Mouse (Mus musculus) midbrain, embryonic 12.5 days (tissue): ENCODE data around the gene E130218I03Rik. TPM values are rescaled to one million over a fixed set of nuclear protein-coding genes. Genes with fewer than 3 reads are reported as not detected.
A peak's percentile ranks its signal among the peaks of the same experiment; 100 is the strongest.
"Not testable (repeated sequence)": the region's sequence is repeated elsewhere in the genome, so short reads cannot be mapped to it uniquely, and the experiment has no call there.

Source experiments
- ATAC-seq: fragments of 200-750 bp; cut with Nextera tagmentation; 2 replicates; pipeline ENCODE4 v1.8.0; 2017; ENCODE audit warnings: low read depth, moderate TSS enrichment, moderate library complexity; ENCODE audit not compliant: low FRiP score
- H3K27ac ChIP-seq: fragments of 300-500 bp; sonication (generic); replicated peaks from 2 replicates; pipeline ENCODE4 v1.5.1; 2016; ENCODE audit warnings: mild to moderate bottlenecking
- H3K27me3 ChIP-seq: fragments of 300-500 bp; sonication (generic); 2 replicates; pipeline ENCODE4 v1.6.1; 2016; ENCODE audit warnings: mild to moderate bottlenecking
- H3K36me3 ChIP-seq: fragments of 300-500 bp; sonication (generic); 2 replicates; pipeline ENCODE4 v1.6.1; 2016
- H3K4me1 ChIP-seq: fragments of 300-500 bp; sonication (generic); 2 replicates; pipeline ENCODE4 v1.6.1; 2016
- H3K4me2 ChIP-seq: fragments of 300-500 bp; sonication (generic); replicated peaks from 2 replicates; pipeline ENCODE4 v1.6.1; 2016; ENCODE audit warnings: mild to moderate bottlenecking, moderate library complexity
- H3K4me3 ChIP-seq: fragments of 300-500 bp; sonication (generic); 2 replicates; pipeline ENCODE4 v1.5.1; 2016; ENCODE audit warnings: mild to moderate bottlenecking
- H3K9ac ChIP-seq: fragments of 300-500 bp; sonication (generic); replicated peaks from 2 replicates; pipeline ENCODE4 v1.6.1; 2016; ENCODE audit warnings: mild to moderate bottlenecking, moderate library complexity
- H3K9me3 ChIP-seq: fragments of 300-500 bp; sonication (generic); 2 replicates; pipeline ENCODE4 v1.6.1; 2016; ENCODE audit warnings: mild to moderate bottlenecking
- WGBS: fragments of 180-500 bp; shearing (Covaris S2); methylation state at CpG from one replicate; pipeline ENCODE4 v1.1.7; 2016; 5-methylcytosine and 5-hydroxymethylcytosine counted together
- polyA plus RNA-seq: library from polyadenylated mRNA; unstranded; fragments of >200 nt; fragmentation: Nextera tagmentation; extraction: Ambion mirVana; gene quantifications from 2 replicates; pipeline ENCODE4 v1.2.1, GENCODE M21; 2016

The E130218I03Rik gene
- polyA plus RNA-seq, 1 experiment from 2014 or later, result 0.23 TPM

GRCm38 (mm10) chr4:134253722-134254324 lies 10.4 kb downstream of the E130218I03Rik start, which contains the start of gene Grrp1:
Gene Grrp1 (minus strand): TSS chr4:134254106.
- Histone ChIP-seq H3K9ac (no peak within 1 kb of the TSS), H3K27ac (no peak within 1 kb of the TSS; the same call in 1 of the 2 replicates), H3K9me3 (no peaks in the 10 kb centered on the region), H3K36me3 (no peaks in the 10 kb centered on the region), H3K4me3 (peak within 1 kb of the TSS; percentile 20), H3K4me1 (peaks cover 79% of the 10 kb centered on the region), H3K27me3 (peaks cover 81% of the 10 kb centered on the region), H3K4me2 (peak within 1 kb of the TSS; percentile 37)
- no peak for ATAC-seq
- under 1% methylated on average over 13 of the region's 13 CpGs for WGBS

- H3K9me3 ChIP-seq, result no peaks in the 10 kb centered on the region
- peaks cover 71% of the 10 kb centered on the region for H3K27me3 ChIP-seq
- ATAC-seq, result no peak
- no peak overlapping the region for H3K9ac ChIP-seq
- no peak overlapping the region for H3K27ac ChIP-seq
- 2% methylated on average over 3 of the region's 3 CpGs for WGBS
- peaks cover 73% of the 10 kb centered on the region for H3K4me1 ChIP-seq
- no peaks in the 10 kb centered on the region for H3K36me3 ChIP-seq
- H3K4me3 ChIP-seq, result no peak overlapping the region
- H3K4me2 ChIP-seq, result no peak overlapping the region
Observed at GRCm38 (mm10) chr4:134254835-134255234, 11.4 kb downstream of the E130218I03Rik start.

GRCm38 (mm10) chr4:134255854-134256253 lies 12.4 kb downstream of the E130218I03Rik start:
- WGBS, result 16% methylated on average over 4 of the region's 4 CpGs
- Histone ChIP-seq H3K4me3 (no peak overlapping the region), H3K9ac (no peak overlapping the region), H3K9me3 (no peaks in the 10 kb centered on the region), H3K36me3 (no peaks in the 10 kb centered on the region), H3K27me3 (peaks cover 61% of the 10 kb centered on the region), H3K4me1 (peaks cover 62% of the 10 kb centered on the region), H3K27ac (no peak overlapping the region), H3K4me2 (no peak overlapping the region)
- no peak for ATAC-seq

GRCm38 (mm10) chr4:134256407-134257197 lies 13.1 kb downstream of the E130218I03Rik start:
- H3K27ac ChIP-seq, result no peak overlapping the region
- peak overlapping the region; percentile 23 for H3K4me2 ChIP-seq
- peaks cover 53% of the 10 kb centered on the region for H3K27me3 ChIP-seq
- WGBS, result 4% methylated on average over 19 of the region's 19 CpGs
- H3K36me3 ChIP-seq, result no peaks in the 10 kb centered on the region
- 0 out of 2 replicates have a peak overlapping the region, but pooled peaks have one; percentile 11 for H3K9ac ChIP-seq
- no peaks in the 10 kb centered on the region for H3K9me3 ChIP-seq
- H3K4me3 ChIP-seq, result no peak overlapping the region
- no peak for ATAC-seq
- H3K4me1 ChIP-seq, result peaks cover 55% of the 10 kb centered on the region

GRCm38 (mm10) chr4:134257198-134258009 lies 13.9 kb downstream of the E130218I03Rik start:
- H3K4me2 ChIP-seq, result no peak overlapping the region
- H3K4me1 ChIP-seq, result peaks cover 47% of the 10 kb centered on the region
- H3K9ac ChIP-seq, result no peak overlapping the region
- no peaks in the 10 kb centered on the region for H3K36me3 ChIP-seq
- peaks cover 45% of the 10 kb centered on the region for H3K27me3 ChIP-seq
- no peaks in the 10 kb centered on the region for H3K9me3 ChIP-seq
- ATAC-seq, result no peak
- no peak overlapping the region for H3K27ac ChIP-seq
- H3K4me3 ChIP-seq, result no peak overlapping the region
- WGBS, result 6% methylated on average over 11 of the region's 11 CpGs

GRCm38 (mm10) chr4:134258354-134258753 lies 14.9 kb downstream of the E130218I03Rik start:
- Histone ChIP-seq H3K9me3 (no peaks in the 10 kb centered on the region), H3K9ac (no peak overlapping the region), H3K4me3 (no peak overlapping the region), H3K27me3 (peaks cover 36% of the 10 kb centered on the region), H3K36me3 (no peaks in the 10 kb centered on the region), H3K4me1 (peaks cover 37% of the 10 kb centered on the region), H3K4me2 (no peak overlapping the region), H3K27ac (no peak overlapping the region)
- ATAC-seq, result no peak
- 59% methylated on average over 11 of the region's 11 CpGs for WGBS

GRCm38 (mm10) chr4:134263191-134263590 lies 19.7 kb downstream of the E130218I03Rik start:
- Histone ChIP-seq H3K4me2 (no peak overlapping the region), H3K27ac (no peak overlapping the region), H3K27me3 (no peaks in the 10 kb centered on the region), H3K4me1 (no peaks in the 10 kb centered on the region), H3K9ac (no peak overlapping the region), H3K9me3 (no peaks in the 10 kb centered on the region), H3K4me3 (no peak overlapping the region), H3K36me3 (no peaks in the 10 kb centered on the region)
- ATAC-seq, result no peak
- 39% methylated on average over 6 of the region's 6 CpGs for WGBS

GRCm38 (mm10) chr4:134265860-134266585 lies 22.6 kb downstream of the E130218I03Rik start:
- WGBS, result 71% methylated on average over 9 of the region's 9 CpGs
- ATAC-seq, result no peak
- Histone ChIP-seq H3K4me2 (no peak overlapping the region), H3K9me3 (no peaks in the 10 kb centered on the region), H3K4me1 (no peaks in the 10 kb centered on the region), H3K9ac (no peak overlapping the region), H3K4me3 (no peak overlapping the region), H3K27ac (no peak overlapping the region), H3K27me3 (no peaks in the 10 kb centered on the region), H3K36me3 (no peaks in the 10 kb centered on the region)

GRCm38 (mm10) chr4:134268102-134268655 lies 24.7 kb downstream of the E130218I03Rik start:
- no peaks in the 10 kb centered on the region for H3K9me3 ChIP-seq

GRCm38 (mm10) chr4:134269622-134270021 lies 26.2 kb downstream of the E130218I03Rik start:
- H3K4me3 ChIP-seq, H3K27me3 ChIP-seq, ATAC-seq, H3K4me1 ChIP-seq, H3K4me2 ChIP-seq, H3K36me3 ChIP-seq, H3K9ac ChIP-seq, H3K9me3 ChIP-seq, H3K27ac ChIP-seq: not testable (repeated sequence)

More at GRCm38 (mm10) chr4:134268102-134268655, 24.7 kb downstream of the E130218I03Rik start:
- Histone ChIP-seq H3K27me3 (no peaks in the 10 kb centered on the region), H3K27ac (no peak overlapping the region), H3K36me3 (no peaks in the 10 kb centered on the region), H3K4me1 (0 out of 2 replicates have a peak, but pooled peaks cover under 1% of the 10 kb centered on the region), H3K4me2 (no peak overlapping the region), H3K4me3 (no peak overlapping the region), H3K9ac (no peak overlapping the region)
- ATAC-seq, result no peak
- 88% methylated on average over 19 of the region's 19 CpGs for WGBS

GRCm38 (mm10) chr4:134271979-134272378 lies 28.5 kb downstream of the E130218I03Rik start:
- Histone ChIP-seq H3K27me3 (no peaks in the 10 kb centered on the region), H3K9ac (no peak overlapping the region), H3K36me3 (peaks cover 14% of the 10 kb centered on the region), H3K27ac (no peak overlapping the region), H3K4me1 (0 out of 2 replicates have a peak, but pooled peaks cover 3% of the 10 kb centered on the region), H3K9me3 (no peaks in the 10 kb centered on the region), H3K4me2 (no peak overlapping the region), H3K4me3 (no peak overlapping the region)
- 83% methylated on average over 7 of the region's 7 CpGs for WGBS
- ATAC-seq, result no peak
